Mouse (Mus musculus) myocyte (in vitro differentiated cells): Measurements from ENCODE around the gene Kcnk15. TPM values are rescaled to one million over a fixed set of nuclear protein-coding genes. Genes with fewer than 3 reads are reported as not detected.

ENCODE experiments used
- H3K27me3 ChIP-seq: one replicate; pipeline ENCODE4 v1.6.1; 2011; ENCODE audit not compliant: control insufficient read depth, insufficient read depth, insufficient read length
- H3K36me3 ChIP-seq: one replicate; pipeline ENCODE4 v1.6.1; 2011; ENCODE audit not compliant: control insufficient read depth, insufficient read depth
- H3K4me2 ChIP-seq: one replicate; pipeline ENCODE4 v1.6.1; 2011; ENCODE audit warnings: low read depth, control low read depth
- H3K4me3 ChIP-seq: one replicate; pipeline ENCODE4 v1.5.1; 2011; ENCODE audit warnings: mild to moderate bottlenecking, control low read depth, moderate library complexity
- H3K79me2 ChIP-seq: one replicate; pipeline ENCODE4 v1.6.1; 2011; ENCODE audit not compliant: control insufficient read depth, insufficient read depth
- H3ac ChIP-seq: one replicate; pipeline ENCODE4 v1.6.1; 2011; ENCODE audit not compliant: control insufficient read depth, insufficient read length
- CEBPB ChIP-seq: IDR thresholded peaks from 2 replicates; pipeline ENCODE4 v1.6.1; 2011; ENCODE audit warnings: mild to moderate bottlenecking, moderate library complexity; ENCODE audit not compliant: poor library complexity, insufficient read depth, severe bottlenecking
- E2F4 ChIP-seq: IDR thresholded peaks from one replicate; pipeline ENCODE4 v1.6.1; 2011; ENCODE audit warnings: mild to moderate bottlenecking, control low read depth, moderate library complexity; ENCODE audit not compliant: insufficient read depth
- MAX ChIP-seq: IDR thresholded peaks from one replicate; pipeline ENCODE4 v1.6.1; 2011; ENCODE audit warnings: low read depth, mild to moderate bottlenecking, control low read depth
- MYOD1 ChIP-seq, 3 experiments: IDR thresholded peaks; one replicate each; pipeline ENCODE4 v1.6.1; 2011; ENCODE audit warnings: control low read depth in 2 of 3, low read depth in 2 of 3, mild to moderate bottlenecking in 2 of 3, moderate library complexity in 1 of 3; ENCODE audit not compliant: insufficient read length in 2 of 3, control insufficient read depth in 1 of 3
- MYOG ChIP-seq, 3 experiments: IDR thresholded peaks; one replicate each; pipeline ENCODE4 v1.6.1; 2011; ENCODE audit warnings: control low read depth in 2 of 3, low read depth in 2 of 3, mild to moderate bottlenecking in 2 of 3; ENCODE audit not compliant: insufficient read length in 2 of 3, control insufficient read depth in 1 of 3, insufficient read depth in 1 of 3
- POLR2A ChIP-seq: IDR thresholded peaks from one replicate; pipeline ENCODE4 v1.6.1; 2011; ENCODE audit warnings: low read depth, mild to moderate bottlenecking, control low read depth, moderate library complexity; ENCODE audit not compliant: insufficient read length
- POLR2AphosphoS2 ChIP-seq: IDR thresholded peaks from one replicate; pipeline ENCODE4 v1.6.1; 2011; ENCODE audit warnings: low read depth, control low read depth; ENCODE audit not compliant: insufficient read length
- REST ChIP-seq: IDR thresholded peaks from one replicate; pipeline ENCODE4 v1.6.1; 2011; ENCODE audit warnings: mild to moderate bottlenecking, control low read depth, moderate library complexity; ENCODE audit not compliant: insufficient read depth, insufficient read length
- SRF ChIP-seq: IDR thresholded peaks from one replicate; pipeline ENCODE4 v1.6.1; 2011; ENCODE audit warnings: low read depth; ENCODE audit not compliant: control insufficient read depth, insufficient read length
- TCF12 ChIP-seq: IDR thresholded peaks from one replicate; pipeline ENCODE4 v1.6.1; 2011; ENCODE audit warnings: mild to moderate bottlenecking, control low read depth; ENCODE audit not compliant: poor library complexity, insufficient read depth, severe bottlenecking
- TCF3 ChIP-seq: IDR thresholded peaks from one replicate; pipeline ENCODE4 v1.6.1; 2011; ENCODE audit warnings: low read depth, control low read depth; ENCODE audit not compliant: insufficient read length
- USF1 ChIP-seq: IDR thresholded peaks from one replicate; pipeline ENCODE4 v1.6.1; 2011; ENCODE audit warnings: low read depth, mild to moderate bottlenecking, control low read depth, moderate library complexity
- polyA plus RNA-seq: library from polyadenylated mRNA; unstranded; fragments of >200 nt; fragmentation: generic; extraction: Trizol; gene quantifications from one replicate; pipeline ENCODE4 v1.2.1, GENCODE M21; 2012; ENCODE audit warnings: missing spikeins

The Kcnk15 gene
- not detected for polyA plus RNA-seq

- H3K4me3 ChIP-seq, result no peak within 1 kb of the TSS
These were observed at the start of gene Kcnk15 for GRCm38 (mm10) chr2:163853461-163853901. Kcnk15 (plus strand) TSS chr2:163853651.

GRCm38 (mm10) chr2:163803838-163804237, 49.6 kb upstream of the Kcnk15 start:
- no peaks in the 10 kb centered on the region for H3K79me2 ChIP-seq
- no peak overlapping the region for H3ac ChIP-seq
- no peak overlapping the region for H3K4me3 ChIP-seq
- H3K4me2 ChIP-seq, result no peak overlapping the region
- TF ChIP-seq REST, result no peak
- no peak for TF ChIP-seq POLR2A
- H3K36me3 ChIP-seq, result no peaks in the 10 kb centered on the region
- no peaks in the 10 kb centered on the region for H3K27me3 ChIP-seq

More at GRCm38 (mm10) chr2:163853461-163853901, at the start of gene Kcnk15:
- Histone ChIP-seq H3K79me2 (no peaks in the 10 kb centered on the region), H3K4me2 (no peak within 1 kb of the TSS), H3ac (no peak within 1 kb of the TSS), H3K27me3 (peaks cover 73% of the 10 kb centered on the region), H3K36me3 (no peaks in the 10 kb centered on the region)
- TF ChIP-seq POLR2A (no peak), POLR2AphosphoS2 (no peak), REST (no peak), SRF (no peak)

GRCm38 (mm10) chr2:163809166-163809565, 44.3 kb upstream of the Kcnk15 start:
- Histone ChIP-seq H3K27me3 (no peaks in the 10 kb centered on the region), H3K4me2 (no peak overlapping the region), H3K4me3 (no peak overlapping the region), H3ac (no peak overlapping the region), H3K36me3 (no peaks in the 10 kb centered on the region), H3K79me2 (no peaks in the 10 kb centered on the region)
- TF ChIP-seq SRF (no peak), MYOG (IDR thresholded peaks at IDR 0.05; ENCODE audit: control insufficient read depth in 1 of 3, insufficient read depth in 1 of 3, insufficient read length in 2 of 3, low read depth in 2 of 3) (no peak), E2F4 (no peak), TCF3 (no peak), USF1 (no peak), POLR2AphosphoS2 (no peak), CEBPB (no peak), POLR2A (no peak), TCF12 (no peak), REST (no peak), MAX (no peak), MYOD1 (IDR thresholded peaks at IDR 0.05; ENCODE audit: control insufficient read depth in 1 of 3, insufficient read length in 2 of 3, low read depth in 2 of 3) (no peak)

GRCm38 (mm10) chr2:163809704-163810103, 43.7 kb upstream of the Kcnk15 start:
- Histone ChIP-seq H3K4me3 (no peak overlapping the region), H3K36me3 (no peaks in the 10 kb centered on the region), H3K27me3 (no peaks in the 10 kb centered on the region), H3ac (no peak overlapping the region), H3K4me2 (no peak overlapping the region), H3K79me2 (no peaks in the 10 kb centered on the region)
- TF ChIP-seq MYOG (IDR thresholded peaks at IDR 0.05; ENCODE audit: control insufficient read depth in 1 of 3, insufficient read depth in 1 of 3, insufficient read length in 2 of 3, low read depth in 2 of 3) (no peak), POLR2AphosphoS2 (no peak)

- Histone ChIP-seq H3K36me3 (no peaks in the 10 kb centered on the region), H3K27me3 (no peaks in the 10 kb centered on the region), H3K79me2 (no peaks in the 10 kb centered on the region), H3K4me2 (peak overlapping the region; percentile 14), H3ac (no peak overlapping the region), H3K4me3 (no peak overlapping the region)
- TF ChIP-seq POLR2AphosphoS2 (no peak), MYOD1 (IDR thresholded peaks at IDR 0.05; ENCODE audit: control insufficient read depth in 1 of 3, insufficient read length in 2 of 3, low read depth in 2 of 3) (peak in 1 of 3 experiments; percentile 30)
These were observed 40.4 kb upstream of the Kcnk15 start for GRCm38 (mm10) chr2:163813077-163813476.

GRCm38 (mm10) chr2:163814739-163815465, 38.5 kb upstream of the Kcnk15 start:
- Histone ChIP-seq H3ac (no peak overlapping the region), H3K79me2 (no peaks in the 10 kb centered on the region), H3K27me3 (no peaks in the 10 kb centered on the region), H3K4me2 (peak overlapping the region; percentile 7), H3K4me3 (no peak overlapping the region), H3K36me3 (no peaks in the 10 kb centered on the region)
- TF ChIP-seq REST (no peak), USF1 (peak; percentile 59), POLR2AphosphoS2 (no peak), E2F4 (no peak), SRF (no peak), MYOG (IDR thresholded peaks at IDR 0.05; ENCODE audit: control insufficient read depth in 1 of 3, insufficient read depth in 1 of 3, insufficient read length in 2 of 3, low read depth in 2 of 3) (peak in 2 of 3 experiments; percentile 39 to 64), MAX (no peak), MYOD1 (IDR thresholded peaks at IDR 0.05; ENCODE audit: control insufficient read depth in 1 of 3, insufficient read length in 2 of 3, low read depth in 2 of 3) (peak in 2 of 3 experiments; percentile 40 to 64), POLR2A (no peak), CEBPB (no peak), TCF12 (no peak), TCF3 (no peak)
